Mouse (Mus musculus) T-cell, adult 2 months (primary cell): ENCODE results near the gene Usp5.

Source experiments
- DNase-seq: peaks from one replicate; pipeline ENCODE4 v3.0.0; 2022; ENCODE audit warnings: low spot score

Gene Usp5

DNA sequence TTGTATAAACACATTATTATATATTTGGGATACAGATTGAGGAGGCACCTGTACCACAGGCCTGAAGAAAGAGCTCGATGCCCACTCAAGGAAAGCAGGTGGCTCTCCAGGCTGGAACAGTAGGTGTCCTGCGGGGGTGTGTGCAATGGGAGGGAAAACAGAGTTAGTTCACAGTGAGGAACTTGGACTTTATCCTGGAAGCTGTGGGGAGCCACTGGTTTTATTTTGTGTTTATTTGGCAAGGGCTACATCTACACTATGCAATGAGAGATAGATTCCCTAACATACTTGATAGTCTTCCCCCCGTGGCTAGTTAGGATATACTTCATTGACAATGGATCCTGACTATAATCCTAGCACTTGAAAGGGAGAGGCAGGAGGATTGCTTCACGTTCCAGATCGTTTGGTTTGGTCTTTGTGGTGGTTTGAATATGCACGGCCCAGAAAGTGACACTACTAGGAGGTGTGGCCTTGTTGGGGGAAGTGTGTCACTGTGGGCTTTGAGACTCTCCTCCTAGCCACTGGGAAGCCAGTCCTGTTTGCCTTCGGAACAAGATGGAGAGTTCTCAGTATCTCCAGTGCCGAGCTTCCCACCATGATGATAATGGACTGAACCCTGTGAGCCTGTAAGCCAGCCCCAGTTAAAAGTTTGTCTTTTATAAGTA is 42.4 kb downstream of the Usp5 start:
- no peak for DNase-seq

DNA sequence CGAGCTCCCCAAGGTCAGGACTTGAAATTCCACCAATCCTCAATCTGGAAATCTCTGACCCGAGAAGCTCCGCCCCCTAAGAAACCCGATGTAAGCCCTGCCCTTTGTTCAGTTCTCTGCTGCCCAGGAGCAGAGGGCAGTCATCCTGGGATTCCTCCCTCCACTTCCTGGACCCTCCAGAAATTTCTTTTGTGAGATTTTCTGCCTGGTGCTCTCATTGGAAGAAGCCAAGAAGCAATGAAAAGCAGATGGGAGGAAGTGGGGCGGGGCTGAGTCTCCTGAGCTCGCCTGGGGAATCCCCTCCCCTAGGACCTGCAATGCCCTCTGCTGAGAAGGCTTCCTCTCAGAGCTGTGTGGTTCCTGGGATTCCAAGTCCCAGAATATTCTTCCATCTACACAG is 46.8 kb downstream of the Usp5 start:
- peak; percentile 62 for DNase-seq

DNA sequence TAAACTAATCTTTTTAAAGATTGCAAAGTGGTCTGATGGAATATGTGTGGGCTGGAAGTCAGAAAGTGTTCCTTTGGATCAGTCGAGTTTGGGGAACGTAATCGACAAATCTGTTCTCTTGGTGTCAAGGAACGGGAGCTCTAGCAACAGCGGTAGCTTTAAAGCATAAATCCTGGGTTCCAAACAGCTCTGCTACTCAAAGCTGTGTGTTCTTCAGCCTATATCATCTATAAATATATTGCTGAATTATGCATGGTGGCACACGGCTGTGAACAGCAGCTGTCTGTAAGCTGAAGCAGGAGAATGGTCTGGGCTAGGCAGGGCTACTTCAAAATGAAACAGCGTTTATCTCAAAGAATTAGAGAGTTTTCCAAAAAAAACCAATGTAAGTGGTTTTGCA is 48.4 kb downstream of the Usp5 start:
- DNase-seq = no peak

DNA sequence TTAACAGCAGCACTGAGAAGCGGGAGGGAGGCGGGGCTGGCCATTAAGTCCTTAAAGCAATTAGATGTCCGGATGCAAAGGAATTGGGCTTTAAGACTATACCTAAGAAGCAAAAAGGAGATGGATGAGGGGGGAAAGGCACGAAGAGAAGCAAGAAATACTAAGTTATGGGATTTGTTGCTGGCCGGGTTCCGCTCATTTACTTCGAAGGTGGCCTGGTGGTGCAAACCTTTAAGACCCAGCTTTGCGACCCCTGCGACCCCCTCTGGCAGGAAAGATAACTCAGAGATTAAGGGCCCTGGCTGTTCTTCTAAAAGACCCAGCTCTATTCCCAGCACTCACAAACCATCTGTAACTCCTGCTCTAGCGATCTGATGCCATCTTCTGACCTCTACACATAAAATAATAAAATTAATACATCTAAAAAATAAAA is 49.3 kb downstream of the Usp5 start:
- DNase-seq = no peak

DNA sequence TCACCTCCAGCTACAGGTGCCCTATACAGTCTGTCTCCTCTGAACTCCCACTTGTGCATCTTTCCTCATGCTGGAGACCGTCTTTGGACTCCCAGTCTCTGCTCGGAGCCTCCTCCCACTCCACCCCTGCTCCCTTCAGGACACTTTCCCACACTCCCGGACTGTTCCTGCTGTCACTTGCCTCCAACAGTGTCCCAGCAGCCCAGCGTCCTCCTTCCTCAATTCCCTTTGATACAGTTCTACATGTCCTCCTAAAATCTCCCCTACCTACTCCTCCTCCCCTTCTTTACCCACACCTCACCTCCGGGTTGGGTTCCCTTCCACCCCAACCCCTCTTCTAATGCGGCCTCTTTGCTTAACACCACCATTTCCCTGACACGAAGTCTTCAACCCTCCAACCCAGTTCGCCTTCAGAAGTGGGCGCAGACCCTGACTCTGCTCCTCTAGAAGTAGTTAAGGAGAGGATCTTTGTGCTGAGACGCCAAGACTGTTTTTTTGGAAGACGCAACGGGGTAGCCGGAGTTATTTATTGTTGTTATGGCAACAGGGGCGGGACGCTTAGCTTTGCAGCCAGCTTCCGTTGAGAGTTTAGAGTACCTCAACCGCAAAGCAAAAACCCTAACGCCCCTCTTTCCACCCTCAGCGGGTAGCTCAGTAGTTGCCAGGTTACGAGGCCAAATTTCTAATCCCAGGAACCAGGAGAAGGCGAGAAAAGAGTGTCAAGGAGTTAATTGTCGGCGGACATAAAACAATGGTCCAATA is 49.9 kb downstream of the Usp5 start, which contains the start of gene Lrrc23:
Gene Lrrc23 (minus strand): TSS at position 506 of the 762 bp plus-strand sequence.
- peak; percentile 77 for DNase-seq

DNA sequence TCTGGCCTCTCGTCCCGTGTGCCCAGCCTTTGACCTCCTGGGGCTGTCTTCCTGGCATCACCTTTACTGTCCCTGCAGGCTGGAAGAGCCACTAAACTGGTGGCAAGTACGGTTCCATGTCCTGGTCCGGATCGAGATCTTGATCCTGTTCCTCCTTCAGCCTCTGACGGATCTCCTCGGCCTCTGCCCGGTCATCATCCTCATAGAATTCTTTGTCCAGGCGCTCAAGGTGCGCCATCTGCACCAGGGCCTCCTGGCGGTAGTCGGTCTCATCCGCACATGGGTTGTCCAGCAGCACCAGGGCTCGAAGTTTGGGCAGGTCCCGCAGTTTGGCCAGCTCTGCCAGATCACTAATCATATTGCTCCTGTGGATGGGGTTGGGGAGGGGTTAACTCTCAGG is 58.8 kb downstream of the Usp5 start:
- no peak for DNase-seq

DNA sequence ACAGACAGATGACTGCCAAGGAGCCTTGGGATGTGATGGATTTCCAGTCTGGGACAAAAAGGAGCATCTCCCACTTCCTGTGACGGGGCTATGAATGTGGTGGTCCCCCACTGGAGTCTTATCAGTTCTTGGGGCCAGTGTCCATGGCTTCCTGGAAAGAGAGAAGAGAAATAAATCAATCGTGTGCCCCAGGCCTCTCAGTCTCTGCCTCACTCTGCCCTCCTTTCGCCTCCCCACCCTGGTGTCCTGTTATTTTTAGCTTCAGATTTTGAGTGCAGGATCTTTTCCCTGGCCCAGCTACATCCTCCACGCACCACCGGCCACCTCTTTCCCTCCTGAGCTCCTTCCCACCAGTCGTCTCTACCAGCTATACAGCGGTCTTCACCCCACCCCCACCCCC is 59.3 kb downstream of the Usp5 start:
- no peak for DNase-seq

DNA sequence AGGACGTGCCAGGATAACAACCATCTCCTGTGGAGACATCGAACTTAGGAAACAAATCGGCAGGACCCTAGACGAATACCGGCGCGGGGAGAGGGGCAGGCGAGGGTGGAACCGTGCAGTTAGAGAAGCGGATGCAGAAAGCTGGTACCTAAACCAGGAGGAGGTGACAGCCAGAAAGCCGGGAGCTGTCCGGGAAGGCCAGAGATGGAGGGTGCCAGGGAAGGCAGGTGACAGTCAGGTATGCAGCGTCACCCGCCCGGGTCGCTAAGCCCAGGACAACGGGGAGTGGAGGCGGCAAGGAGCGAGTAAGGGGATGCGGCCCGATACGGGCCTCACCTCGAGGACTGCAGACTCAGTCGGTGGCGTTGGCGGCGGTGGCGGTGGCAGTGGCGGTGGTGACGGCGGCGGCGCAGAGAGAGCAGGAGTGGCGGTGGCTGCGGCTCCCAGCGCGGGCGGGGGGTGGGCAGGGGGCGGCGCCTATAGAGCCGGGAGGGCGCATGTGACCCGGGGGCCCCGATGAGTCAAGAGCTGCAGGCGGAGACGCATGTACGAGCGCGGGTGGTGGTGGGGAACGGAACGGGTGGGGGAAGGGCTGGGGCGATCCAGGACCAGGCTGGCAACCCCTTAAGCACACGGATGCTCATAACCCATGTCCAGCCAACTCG is 60.1 kb downstream of the Usp5 start, which contains the start of gene Eno2:
Gene Eno2 (minus strand): TSS at position 573 of the 665 bp plus-strand sequence.
- peak; percentile 50 for DNase-seq

DNA sequence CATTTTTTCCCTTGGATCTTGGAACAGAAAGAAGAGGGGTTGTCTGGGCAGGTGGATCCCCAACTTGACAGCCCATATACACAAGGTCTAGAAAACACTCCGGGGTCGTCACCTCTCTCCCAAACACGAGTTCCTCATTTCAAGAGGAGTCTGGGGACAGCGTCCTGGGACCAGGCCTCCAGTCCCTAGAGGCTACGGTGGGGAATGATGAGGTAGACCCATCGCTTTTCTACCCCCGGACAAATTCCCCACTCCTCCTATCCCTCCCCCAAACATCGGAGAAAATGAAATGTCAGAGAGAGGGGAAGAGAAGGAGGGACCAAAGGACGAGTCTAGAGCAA is 60.6 kb downstream of the Usp5 start:
- DNase-seq = no peak

DNA sequence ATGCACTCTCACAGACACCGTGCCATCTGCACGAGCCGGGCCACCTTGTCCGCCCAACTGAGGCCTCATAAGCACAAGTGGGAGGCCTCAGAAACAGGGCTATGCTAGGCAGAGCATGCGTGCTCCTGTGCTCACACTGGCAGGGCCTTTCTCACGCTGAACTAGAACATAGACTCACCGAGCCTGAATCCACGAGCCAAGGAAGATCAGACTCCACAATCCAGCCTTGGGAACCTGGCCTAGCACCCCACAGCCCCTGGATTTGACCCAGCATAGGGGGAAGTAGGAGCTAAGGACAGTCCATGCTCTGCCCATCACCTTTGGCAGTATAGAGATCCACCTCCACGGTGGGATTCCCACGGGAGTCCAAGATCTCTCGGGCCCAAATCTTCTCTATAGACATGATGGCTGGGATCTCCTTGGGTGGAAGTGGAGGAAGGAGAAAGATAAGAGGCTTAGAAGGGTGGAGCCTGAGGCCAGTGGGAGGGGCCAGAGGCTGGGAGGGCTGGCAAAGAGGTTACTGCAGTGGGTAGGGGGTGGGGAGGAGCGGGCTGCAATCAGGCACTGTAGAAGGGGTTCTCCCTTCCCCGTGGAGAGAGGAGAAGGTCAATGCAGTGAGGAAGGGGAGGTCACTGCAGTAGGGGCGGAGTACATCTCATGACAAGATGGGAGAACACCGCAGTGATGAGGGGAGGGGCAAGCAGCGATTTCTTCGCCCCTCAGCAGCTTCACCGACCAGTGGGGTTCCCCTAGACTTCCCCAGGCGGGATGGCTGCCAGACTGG is 61.2 kb downstream of the Usp5 start:
- no peak for DNase-seq

DNA sequence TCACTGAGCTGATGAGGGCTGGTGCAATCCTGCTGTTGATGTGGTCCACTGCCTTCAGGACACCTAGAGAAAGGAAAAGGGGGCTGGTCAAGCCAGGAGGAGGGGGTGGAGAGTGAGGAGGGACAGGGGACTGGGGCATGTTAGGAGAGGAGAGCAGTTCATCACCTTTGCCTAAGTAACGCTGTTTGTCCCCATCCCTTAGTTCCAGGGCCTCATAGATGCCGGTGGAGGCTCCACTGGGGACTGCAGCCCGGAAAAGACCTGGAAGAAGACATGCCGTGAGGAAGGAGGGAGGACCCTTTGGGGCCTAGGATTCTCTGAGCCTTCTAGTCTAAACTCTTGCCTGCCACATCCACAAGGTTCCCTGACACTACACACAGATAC is 61.8 kb downstream of the Usp5 start:
- DNase-seq = no peak

DNA sequence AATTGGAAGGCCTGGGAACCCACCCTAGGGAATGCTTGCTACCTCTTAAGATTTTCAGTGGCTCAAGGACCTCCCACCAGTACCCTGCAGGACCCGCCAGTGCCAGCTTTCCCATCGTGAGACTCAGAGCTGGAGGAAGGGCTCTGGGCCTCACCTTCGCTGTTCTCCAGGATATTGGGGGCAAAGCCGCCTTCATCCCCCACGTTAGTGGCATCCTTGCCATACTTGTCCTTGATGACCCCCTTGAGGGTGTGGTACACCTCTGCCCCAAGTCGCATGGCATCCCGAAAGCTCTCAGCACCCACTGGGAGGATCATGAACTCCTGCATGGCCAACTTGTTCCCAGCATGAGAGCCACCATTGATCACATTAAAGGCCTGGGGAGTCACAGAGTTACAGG is 63.3 kb downstream of the Usp5 start:
- no peak for DNase-seq
